Mouse (Mus musculus): ENCODE data around the gene Tm4sf5.
"Not testable (repeated sequence)": the region's sequence is repeated elsewhere in the genome, so short reads cannot be mapped to it uniquely, and the experiment has no call there.

Tm4sf5 gene

DNA sequence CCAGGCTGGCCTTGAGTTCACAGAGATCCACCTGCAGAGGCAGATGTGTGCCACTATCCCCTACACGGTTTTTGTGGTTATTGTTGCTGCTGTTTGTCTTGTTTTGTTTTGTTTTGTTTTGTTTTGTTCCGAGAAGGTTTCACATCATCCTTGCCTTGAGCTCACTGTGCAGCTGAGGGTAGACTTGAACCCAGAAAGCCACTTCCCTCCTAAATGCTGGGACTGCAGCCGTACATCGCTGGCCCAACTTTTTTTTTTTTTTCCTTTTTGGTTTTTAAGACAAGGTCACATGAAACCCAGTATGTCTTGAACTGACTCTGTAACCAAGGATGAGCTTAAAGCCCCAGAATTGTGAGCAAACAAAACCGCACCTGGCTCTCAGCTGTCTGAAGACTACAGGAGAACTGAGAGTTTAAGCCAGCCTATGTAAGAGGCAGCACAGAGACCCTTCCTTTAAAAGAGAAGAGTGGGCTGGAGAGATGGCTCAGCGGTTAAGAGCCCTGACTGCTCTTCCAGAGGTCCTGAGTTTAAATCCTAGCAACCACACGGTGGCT is 2.0 kb downstream of the Tm4sf5 start:
- in situ Hi-C loops (cut with MboI, MseI): loop anchor here (5.0 to 10.0 kb wide), 3 partner anchors 75 to 902 kb away; partner anchors contain the start of genes Arrb2 (in 1 of the 2) and Atp1b2 (in 1 of the 2)

DNA sequence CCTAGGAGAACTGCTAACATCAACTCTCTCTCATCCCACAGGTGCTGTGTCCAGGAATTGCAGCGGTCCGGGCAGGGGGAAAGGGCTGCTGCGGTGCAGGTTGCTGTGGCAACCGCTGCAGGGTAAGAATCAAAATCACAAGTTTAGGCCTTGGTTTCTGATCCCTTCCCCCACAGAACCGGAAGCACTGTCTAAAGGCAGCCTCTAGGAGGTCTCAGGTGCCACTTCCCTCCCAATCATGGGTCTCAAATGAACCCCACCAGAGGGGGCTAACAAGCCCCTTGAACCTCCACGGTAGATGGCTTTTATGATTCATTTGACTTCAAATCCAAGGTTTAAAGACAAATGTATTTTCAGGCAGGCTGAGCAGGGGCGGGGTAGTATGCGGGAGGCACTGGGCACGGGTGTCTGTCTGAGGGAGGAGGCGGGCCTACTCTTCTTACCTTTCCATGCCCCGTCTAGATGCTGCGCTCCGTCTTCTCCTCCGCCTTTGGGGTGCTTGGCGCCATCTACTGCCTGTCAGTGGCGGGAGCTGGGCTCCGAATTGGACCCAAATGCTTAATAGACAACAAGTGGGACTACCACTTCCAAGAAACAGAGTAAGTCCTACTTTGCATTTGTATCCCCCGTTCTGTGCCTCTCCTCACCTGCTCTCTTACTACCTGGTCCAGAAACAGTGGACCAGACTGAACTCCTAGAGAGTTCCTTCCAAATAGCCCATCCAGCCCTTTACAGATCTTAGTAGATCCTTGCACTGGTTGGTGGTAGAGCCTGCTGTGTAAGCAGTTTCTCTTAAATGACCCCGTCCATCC is 4.9 kb downstream of the Tm4sf5 start:
- in situ Hi-C loops (cut with MboI, MseI): loop anchor here (5.0 to 10.0 kb wide), 4 partner anchors 78 to 905 kb away; partner anchors contain the start of genes Arrb2 (in 1 of the 2), Atp1b2 (in 1 of the 2) and Pelp1 (in 1 of the 2)

DNA sequence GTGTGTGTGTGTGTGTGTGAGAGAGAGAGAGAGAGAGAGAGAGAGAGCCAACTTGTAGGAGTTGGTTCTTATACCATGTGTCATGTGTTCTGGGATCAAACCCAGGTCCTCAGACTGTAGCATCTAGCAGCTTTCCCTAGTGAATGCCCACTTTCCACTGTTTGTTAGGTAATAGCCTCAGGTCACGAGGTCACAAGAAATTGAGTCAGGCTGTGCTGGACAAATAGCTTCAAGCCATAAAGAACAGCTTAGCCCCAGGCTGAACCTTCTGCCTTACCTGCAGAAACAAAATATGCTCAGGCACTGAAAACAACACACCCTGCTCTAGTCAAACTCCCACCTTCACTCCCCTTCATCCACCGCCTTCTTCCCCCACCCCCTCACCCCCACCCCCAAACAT is 6.2 kb downstream of the Tm4sf5 start:
- in situ Hi-C loops (cut with MboI, MseI): loop anchor here in 1 of 2 experiments (5.0 kb wide), 1 partner anchor 99 kb away; the partner anchor contains the start of gene Pelp1

DNA sequence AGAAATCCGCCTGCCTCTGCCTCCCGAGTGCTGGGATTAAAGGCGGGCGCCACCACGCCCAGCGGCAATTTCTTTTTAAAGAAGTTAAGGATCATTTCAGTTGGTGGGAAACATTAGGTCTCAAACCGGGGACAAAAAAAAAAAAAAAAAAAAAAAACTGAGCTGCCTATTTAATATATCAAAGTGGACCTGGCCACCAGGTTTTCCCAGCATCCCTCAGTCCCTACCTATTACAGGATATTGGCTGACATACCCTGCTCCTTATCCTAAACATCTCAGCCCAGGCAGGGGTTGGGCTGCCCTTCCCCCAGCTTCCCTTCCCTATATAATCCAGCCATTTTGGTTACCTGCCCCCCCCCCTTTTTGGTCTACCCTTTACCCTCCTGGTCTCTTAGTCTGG is 6.8 kb downstream of the Tm4sf5 start:
- in situ Hi-C loops (cut with MboI, MseI): loop anchor here in 1 of 2 experiments (5.0 kb wide), 1 partner anchor 100 kb away; the partner anchor contains the start of gene Pelp1

DNA sequence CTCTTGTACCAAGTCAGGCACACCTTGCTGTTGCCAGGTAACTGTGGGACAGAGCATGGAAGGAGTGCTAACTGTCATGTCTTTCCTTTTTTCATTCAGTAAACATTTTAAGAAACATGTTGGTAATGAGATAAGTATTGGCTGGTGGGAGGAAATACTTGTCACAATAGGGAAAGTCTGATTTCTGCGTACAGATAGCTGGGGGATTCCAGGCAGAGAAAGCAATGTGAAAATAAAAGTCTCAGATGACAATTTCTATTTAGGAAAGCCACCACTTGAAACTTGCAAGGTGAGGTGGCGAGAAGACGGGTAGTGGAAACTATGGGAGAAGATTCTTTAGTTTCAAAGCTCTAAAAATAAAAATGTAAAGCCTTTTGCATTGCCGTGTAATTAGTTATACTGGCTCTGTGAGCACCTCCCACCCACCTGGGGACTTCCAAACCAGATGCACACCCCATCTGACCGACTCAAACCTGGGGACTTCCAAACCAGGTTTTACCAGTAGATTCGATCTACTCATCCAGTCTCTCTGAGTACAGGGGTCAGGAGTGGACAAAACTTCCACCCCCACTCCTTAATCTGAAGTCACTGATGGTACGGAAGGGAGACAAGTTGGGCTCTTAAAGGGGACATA is 7.8 kb downstream of the Tm4sf5 start:
- in situ Hi-C loops (cut with MboI, MseI): loop anchor here in 1 of 2 experiments (5.0 kb wide), 1 partner anchor 101 kb away; the partner anchor contains the start of gene Pelp1

DNA sequence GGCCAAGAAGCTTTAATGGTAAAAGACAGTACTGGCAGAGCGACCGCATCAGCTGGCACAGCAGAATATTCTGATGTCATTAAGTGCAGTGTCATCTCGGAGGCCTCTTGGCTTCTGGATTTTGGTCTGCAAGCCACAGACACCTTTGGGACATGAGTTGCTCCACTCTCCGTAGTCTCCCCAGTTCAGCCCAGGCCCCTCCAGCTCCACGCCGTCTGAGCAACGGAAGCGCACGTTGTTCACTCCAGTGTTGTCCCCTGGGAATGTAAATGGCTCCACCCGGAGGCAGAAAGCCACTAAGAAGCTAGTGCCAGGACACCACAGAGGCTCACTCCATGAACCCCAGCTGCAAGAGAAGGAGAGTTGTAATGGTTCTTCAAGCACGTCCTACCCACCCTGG is 8.5 kb downstream of the Tm4sf5 start:
- in situ Hi-C loops (cut with MboI, MseI): loop anchor here in 1 of 2 experiments (5.0 kb wide), 1 partner anchor 101 kb away; the partner anchor contains the start of gene Pelp1

DNA sequence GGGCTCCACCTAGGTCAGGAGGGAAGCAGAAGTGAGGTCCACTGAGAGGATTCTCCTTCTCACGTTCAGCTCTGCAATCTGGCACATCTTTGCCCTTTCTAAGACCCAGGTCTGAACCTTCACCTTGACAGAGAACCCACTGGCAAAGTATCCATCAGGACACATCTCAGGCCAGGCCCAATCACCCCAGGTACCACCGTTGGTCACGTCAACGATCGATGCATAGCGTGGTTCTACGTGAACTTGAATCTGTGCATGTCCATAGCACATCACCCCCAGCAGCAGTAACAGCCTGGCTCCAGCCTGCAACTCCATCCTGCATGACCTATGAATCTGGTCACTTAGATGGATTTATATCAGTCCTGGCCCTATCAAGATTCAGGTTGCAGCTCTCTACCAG is 9.2 kb downstream of the Tm4sf5 start, which contains the start of gene Vmo1:
Gene Vmo1, minus strand, starts transcription at position 329 of the 400 bp plus-strand sequence.
- in situ Hi-C loops (cut with MboI, MseI): loop anchor here in 1 of 2 experiments (5.0 kb wide), 1 partner anchor 102 kb away; the partner anchor contains the start of gene Pelp1

DNA sequence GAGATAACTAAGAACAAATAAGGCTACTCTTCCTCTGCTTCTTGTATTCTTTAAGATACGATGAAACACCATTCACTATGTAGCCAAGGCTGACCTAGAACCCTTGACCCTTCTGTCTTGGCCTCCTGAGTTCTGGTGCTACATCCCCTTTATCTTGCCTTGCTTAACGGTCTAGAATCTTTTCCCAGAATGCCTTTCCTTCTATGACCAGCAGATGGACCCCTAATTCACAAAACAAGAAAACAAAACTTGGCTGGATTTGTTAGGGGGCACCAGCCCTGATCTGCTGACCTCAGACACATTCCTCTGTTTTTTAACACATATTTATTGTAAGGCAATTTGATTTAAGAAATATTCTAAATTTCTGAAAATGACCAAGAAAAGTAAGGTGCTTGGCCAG is 11.3 kb downstream of the Tm4sf5 start:
- in situ Hi-C loops (cut with MboI, MseI): no loop called here

DNA sequence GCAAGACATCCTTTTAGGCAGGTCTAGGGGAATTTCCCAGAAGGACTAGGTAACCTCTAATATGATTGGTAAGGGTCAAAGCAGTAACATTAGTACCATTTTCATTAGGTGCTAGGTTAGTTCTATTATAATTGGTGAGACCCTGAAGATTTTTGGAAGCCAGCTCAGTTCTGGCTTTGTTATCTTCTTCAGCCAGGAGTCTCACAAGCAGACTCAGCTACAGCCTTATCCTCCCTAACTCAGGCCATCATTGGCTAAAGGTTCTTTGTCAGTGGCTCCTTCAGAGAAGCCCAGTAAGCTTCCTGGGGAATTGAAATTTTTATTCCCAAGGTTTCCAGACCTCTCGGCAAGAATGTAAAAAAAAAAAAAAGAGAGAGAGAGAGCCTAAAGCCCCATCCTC is 13.4 kb downstream of the Tm4sf5 start:
- in situ Hi-C loops (cut with MboI, MseI): no loop called here

DNA sequence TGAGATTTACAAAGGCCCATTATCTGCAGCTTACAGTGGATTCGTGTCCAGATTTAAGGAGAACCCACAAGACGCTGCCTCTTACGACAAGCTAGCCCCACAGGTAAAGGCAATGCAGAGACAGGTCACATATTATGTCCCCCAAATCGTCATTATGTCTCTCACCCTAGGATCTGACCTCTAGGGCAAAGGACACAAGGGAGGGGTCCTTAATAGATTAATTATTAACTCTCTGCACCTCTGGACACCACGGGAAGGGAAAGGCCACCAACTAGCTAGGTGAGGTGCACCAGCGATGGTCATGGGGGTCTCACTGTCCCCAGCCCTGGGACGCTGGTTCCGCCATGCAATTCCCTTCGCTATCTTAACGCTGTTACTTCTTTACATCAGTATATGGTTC is 13.9 kb downstream of the Tm4sf5 start, which contains the start of gene Gltpd2:
Gene Gltpd2, plus strand, starts transcription at position 274 of the 400 bp plus-strand sequence.
- in situ Hi-C loops (cut with MboI, MseI): no loop called here

DNA sequence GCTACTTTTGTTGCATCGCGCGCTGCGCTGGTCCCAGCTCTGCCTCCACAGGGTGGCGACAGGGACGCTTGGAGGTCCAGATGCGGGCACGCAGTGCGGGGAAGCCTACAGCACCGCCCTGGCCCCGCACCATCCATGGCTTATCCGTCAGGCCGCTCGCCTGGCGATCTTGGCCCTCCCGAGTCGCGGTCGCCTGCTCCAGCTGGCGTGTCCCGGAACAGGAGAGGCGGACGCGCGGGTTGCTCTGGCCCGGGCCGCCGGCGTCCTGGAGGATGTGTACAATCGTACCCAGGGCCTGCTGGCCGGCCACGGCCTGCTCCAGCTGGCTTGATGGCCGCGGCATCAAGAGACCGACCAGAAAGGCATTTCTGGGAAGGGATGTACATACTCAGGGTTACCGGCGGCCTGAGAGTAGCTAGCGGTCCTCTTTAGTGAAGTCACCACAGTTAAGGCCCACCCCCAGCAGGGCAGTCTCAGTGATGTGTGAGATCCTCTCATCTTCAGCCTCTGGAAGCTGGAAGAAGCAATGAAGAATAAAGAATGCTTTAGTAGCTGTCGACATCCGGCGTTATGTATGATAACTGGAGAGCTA is 15.2 kb downstream of the Tm4sf5 start:
- in situ Hi-C loops (cut with MboI, MseI): loop anchor here in 1 of 2 experiments (10.0 kb wide), 1 partner anchor 235 kb away; no protein-coding TSS in a partner anchor

DNA sequence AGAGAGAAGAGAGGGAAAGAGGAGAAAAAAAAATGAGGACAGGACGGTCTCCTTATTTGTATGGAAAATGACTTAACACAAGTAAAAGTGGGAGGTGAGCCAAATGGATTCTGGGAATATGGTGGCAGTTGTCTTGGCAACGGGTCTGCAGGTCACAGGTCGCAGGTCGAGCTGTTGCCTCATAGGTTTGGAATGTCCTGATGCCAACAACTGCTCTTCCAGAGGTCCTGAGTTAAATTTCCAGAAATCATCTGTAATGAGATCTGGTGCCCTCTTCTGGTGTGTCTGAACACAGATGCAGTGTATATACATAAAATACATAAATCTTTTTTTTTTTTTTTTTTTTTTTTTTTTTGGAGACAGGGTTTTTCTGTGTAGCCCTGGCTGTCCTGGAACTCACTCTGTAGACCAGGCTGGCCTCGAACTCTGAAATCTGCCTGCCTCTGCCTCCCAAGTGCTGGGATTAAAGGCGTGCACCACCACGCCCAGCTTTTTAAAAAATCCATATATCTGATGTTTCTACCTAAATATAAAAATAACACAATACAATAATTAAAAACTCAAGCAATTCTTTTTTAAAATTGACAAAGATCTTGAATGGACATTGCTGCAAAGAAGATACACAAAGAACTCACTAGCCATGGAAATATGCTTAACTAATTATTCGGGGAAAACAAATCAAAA is 18.4 kb downstream of the Tm4sf5 start:
- in situ Hi-C loops (cut with MboI, MseI): loop anchor here in 1 of 2 experiments (10.0 kb wide), 1 partner anchor 231 kb away; no protein-coding TSS in a partner anchor

DNA sequence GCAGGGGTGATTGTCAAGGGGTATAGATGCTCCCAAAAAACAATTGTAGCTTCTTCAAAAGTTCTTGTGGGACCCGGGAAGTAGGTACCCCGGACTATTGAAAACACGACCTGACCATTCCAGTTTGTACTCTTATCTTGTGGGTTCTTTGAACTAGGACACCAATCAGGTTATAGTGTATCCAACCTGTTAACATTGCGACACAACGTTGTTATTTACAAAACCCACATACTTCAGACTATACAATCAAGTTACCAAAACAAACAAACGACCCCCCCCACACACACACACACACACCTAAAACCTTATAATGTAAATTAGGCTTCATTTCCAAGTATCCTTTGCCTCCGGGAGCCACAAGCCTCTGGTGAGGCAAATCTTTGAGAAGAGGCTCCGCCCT is 19.7 kb downstream of the Tm4sf5 start:
- in situ Hi-C loops (cut with MboI, MseI): loop anchor here in 1 of 2 experiments (10.0 kb wide), 1 partner anchor 230 kb away; no protein-coding TSS in a partner anchor

DNA sequence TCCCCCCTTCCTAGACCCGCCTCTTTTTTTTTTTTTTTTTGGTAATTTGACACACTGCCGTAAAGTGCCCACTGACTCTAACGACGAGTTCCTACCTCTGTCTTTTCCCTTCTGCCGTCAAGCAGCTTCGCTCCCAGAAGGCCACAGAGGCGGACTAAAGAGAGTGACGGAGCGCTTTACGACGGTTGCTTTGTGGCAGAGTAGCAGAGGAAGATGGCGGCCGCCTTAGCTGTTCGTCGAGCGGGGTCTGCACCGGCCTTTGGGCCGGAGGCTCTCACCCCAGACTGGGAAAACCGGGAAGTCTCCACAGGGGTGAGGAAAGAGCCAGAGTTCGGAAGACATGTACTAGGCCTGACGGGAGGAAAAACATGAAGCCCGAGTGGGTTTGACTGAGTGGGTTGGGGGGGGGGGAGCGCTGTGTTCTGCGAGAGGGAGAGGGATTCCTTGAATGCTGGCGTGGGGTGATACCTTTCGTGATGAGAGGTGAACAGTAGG is 20.2 kb downstream of the Tm4sf5 start, which contains the start of gene Psmb6:
Gene Psmb6, plus strand, starts transcription at position 184 of the 495 bp plus-strand sequence.
- in situ Hi-C loops (cut with MboI, MseI): loop anchor here in 1 of 2 experiments (10.0 kb wide), 1 partner anchor 230 kb away; no protein-coding TSS in a partner anchor

DNA sequence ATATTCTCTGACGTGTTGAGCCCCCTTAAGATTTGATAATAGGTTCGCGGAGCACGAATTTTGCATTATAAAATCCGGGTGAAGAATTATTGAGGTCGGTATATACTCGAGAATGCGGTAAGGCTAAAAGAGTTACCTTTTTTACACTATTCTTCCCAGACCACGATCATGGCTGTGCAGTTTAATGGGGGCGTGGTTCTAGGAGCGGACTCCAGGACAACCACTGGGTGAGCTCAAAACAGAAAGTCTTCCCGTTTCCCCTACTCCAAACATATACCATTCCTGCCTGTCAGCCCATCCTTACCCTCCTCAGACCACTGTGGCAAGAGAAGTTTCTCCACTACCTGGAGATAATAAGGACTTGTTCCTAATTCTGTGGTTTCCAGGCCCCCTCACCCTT is 20.7 kb downstream of the Tm4sf5 start:
- in situ Hi-C loops (cut with MboI, MseI): loop anchor here in 1 of 2 experiments (10.0 kb wide), 1 partner anchor 229 kb away; no protein-coding TSS in a partner anchor

DNA sequence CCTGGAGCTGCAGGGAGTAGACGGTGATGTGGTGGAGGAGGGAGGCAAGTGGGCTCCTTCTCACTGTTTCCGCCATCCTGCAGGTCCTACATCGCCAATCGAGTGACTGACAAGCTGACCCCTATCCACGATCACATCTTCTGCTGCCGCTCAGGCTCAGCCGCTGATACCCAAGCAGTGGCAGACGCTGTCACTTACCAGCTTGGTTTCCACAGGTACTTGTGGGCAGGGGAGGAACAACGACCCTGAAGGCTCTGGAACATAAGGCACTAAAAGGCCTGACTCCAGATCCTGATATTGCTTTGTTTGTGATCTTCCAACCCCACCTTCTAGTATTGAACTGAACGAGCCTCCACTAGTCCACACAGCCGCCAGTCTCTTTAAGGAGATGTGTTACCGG is 21.2 kb downstream of the Tm4sf5 start:
- in situ Hi-C loops (cut with MboI, MseI): loop anchor here in 1 of 2 experiments (10.0 kb wide), 1 partner anchor 229 kb away; no protein-coding TSS in a partner anchor

DNA sequence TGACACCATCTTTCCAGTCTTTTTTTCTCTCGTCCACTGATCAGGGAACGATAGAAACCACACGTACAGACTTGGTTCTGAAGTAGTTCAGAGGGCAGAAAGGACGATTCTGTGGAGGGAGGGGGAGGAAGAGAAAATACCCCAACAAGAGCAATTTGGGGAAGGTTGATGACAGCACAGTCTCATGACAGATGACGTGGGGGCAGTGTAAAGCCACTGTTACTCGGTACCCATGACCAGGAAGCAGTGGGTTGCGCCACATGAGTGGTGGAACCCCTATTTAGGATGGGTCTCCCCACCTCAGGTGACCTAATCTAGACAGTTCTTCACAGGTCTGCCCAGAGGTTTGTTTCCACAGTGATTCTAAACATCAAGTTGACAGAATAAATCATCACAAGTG is 23.6 kb downstream of the Tm4sf5 start:
- in situ Hi-C loops (cut with MboI, MseI): loop anchor here in 1 of 2 experiments (10.0 kb wide), 1 partner anchor 226 kb away; no protein-coding TSS in a partner anchor

DNA sequence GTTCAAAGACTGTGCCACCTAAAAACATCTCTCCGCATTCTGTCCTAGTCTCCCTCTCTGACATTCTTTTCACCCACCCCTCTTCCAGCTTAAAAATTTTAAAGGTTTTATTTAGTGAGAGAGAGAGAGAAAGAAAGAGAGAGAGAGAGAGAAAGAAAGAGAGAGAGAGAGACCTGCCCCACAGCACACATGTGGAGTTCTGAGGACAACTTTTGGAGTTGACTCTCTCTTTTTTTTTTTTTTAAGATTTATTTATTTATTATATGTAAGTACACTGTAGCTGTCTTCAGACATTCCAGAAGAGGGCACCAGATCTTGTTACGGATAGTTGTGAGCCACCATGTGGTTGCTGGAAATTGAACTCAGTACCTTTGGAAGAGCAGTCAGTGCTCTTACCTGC is 26.0 kb downstream of the Tm4sf5 start:
- in situ Hi-C loops (cut with MboI, MseI): not testable (repeated sequence)

DNA sequence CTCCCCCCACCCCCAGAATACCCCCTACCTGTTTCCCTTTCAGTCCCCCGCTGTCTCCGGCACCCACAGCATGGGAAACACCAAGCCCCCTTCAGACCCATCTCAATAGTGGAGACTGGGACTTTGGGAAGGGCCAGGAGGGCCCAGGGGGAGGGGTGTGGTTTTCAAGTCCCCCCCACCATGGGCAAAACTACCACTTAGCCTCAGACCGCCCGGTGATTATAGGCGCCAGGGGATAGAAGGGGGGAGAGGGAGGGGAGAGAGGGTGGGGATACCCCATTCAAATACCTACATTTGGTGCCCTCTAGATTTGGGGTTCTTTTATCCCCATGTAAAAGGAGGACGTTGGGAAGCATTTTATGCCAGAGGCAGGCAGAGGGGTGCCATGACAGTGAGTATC is 27.8 kb downstream of the Tm4sf5 start, which contains the start of gene Gm40193:
Gene Gm40193, minus strand, starts transcription at position 101 of the 400 bp plus-strand sequence.
- in situ Hi-C loops (cut with MboI, MseI): no loop called here

DNA sequence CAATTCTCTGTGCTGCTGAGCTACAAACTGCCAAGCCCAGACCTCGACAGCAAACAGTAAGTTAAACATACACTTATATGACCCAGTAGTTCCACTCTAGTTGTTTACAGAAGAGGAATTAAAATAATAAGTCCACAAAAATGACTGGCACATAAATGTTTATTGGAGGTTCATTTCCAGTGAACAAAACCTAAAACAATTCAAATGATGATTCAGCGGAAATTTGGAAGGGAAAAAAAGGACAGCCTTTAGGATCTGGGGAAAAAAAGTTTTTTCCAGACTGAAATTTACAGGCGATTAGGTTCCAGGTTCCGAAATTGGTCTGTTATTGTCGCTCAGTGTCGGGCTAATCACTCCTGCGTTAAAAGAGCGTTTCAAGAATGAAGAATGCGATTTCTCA is 34.4 kb downstream of the Tm4sf5 start:
- in situ Hi-C loops (cut with MboI, MseI): no loop called here
